Mouse (Mus musculus) liver, embryonic 16.5 days (tissue): ENCODE results near the gene Galk2. TPM values are rescaled to one million over a fixed set of nuclear protein-coding genes. Genes with fewer than 3 reads are reported as not detected.

Experiments used
- ATAC-seq: fragments of 200-750 bp; cut with Nextera tagmentation; 2 replicates; pipeline ENCODE4 v1.8.0; 2017; ENCODE audit warnings: low read depth, mild to moderate bottlenecking, moderate number of reproducible peaks, moderate library complexity
- H3K27ac ChIP-seq: fragments of 300-500 bp; sonication (generic); 2 replicates; pipeline ENCODE4 v1.5.1; 2014; ENCODE audit warnings: mild to moderate bottlenecking, low read length
- H3K27me3 ChIP-seq: fragments of 300-500 bp; sonication (generic); 2 replicates; pipeline ENCODE4 v1.6.1; 2014; ENCODE audit warnings: low read depth, low read length, mixed read lengths; ENCODE audit not compliant: control insufficient read depth, insufficient read depth
- H3K36me3 ChIP-seq: fragments of 300-500 bp; sonication (generic); 2 replicates; pipeline ENCODE4 v1.6.1; 2014; ENCODE audit warnings: mild to moderate bottlenecking; ENCODE audit not compliant: control insufficient read depth, insufficient read depth
- H3K4me1 ChIP-seq: fragments of 300-500 bp; sonication (generic); 2 replicates; pipeline ENCODE4 v1.6.1; 2014; ENCODE audit warnings: low read depth, low read length, mixed read lengths; ENCODE audit not compliant: control insufficient read depth
- H3K4me2 ChIP-seq: fragments of 300-500 bp; sonication (generic); 2 replicates; pipeline ENCODE4 v1.6.1; 2014; ENCODE audit warnings: low read depth, low read length, mixed read lengths
- H3K4me3 ChIP-seq: fragments of 300-500 bp; sonication (generic); 2 replicates; pipeline ENCODE4 v1.5.1; 2014; ENCODE audit warnings: low read depth, mild to moderate bottlenecking, low read length
- H3K9ac ChIP-seq: fragments of 300-500 bp; sonication (generic); 2 replicates; pipeline ENCODE4 v1.6.1; 2014; ENCODE audit warnings: low read depth, low read length
- H3K9me3 ChIP-seq: fragments of 300-500 bp; sonication (generic); replicated peaks from 2 replicates; pipeline ENCODE4 v1.6.1; 2016; ENCODE audit warnings: low read length; ENCODE audit not compliant: control insufficient read depth
- WGBS: fragments of 180-500 bp; shearing (Covaris S2); extraction: QIAGEN DNeasy Blood & Tissue Kit; methylation state at CpG from one replicate; pipeline ENCODE4 v1.1.7; 2014; ENCODE audit not compliant: insufficient replicate concordance; 5-methylcytosine and 5-hydroxymethylcytosine counted together
- polyA plus RNA-seq: library from polyadenylated mRNA; unstranded; fragments of >200 nt; fragmentation: Nextera tagmentation; extraction: Ambion mirVana; gene quantifications from 2 replicates; pipeline ENCODE4 v1.2.1, GENCODE M21; 2015

The Galk2 gene
- polyA plus RNA-seq, 1 experiment from 2014 or later: 9.4 TPM

DNA sequence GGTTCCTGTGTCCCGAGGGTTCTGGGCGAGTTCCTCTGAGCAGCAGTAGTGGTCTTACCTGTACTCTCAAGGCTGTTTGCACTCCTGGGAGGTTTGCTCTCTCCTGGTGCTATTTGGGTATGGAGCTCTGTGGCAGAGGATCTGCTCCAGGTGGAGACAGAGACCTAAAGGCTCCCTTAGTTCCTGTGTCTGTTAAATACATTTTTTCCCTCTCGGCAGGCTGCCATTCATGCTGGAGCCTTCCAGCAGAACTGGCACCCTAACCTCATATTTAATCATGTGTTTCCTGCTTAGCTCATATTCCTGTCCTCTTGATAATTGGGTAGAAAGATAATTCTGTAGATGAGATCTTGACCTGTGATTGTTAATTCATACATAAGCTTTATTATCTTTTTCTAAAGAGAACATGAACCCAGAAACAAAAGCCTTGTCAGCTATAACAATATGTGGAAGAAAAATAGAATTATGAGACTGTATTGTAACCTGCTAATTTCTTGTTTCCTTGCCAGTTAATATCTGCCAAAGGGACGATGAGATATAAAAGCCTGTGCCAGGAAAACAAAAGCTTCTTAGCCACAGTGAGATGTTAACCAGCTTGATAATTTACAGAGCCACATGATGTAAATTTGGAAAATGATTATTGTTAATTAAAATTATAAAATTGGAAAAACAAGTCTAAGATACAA lies 27.1 kb downstream of the Galk2 start:
- Histone ChIP-seq H3K9ac (no peak overlapping the region), H3K27ac (no peak overlapping the region), H3K4me1 (no peaks in the 10 kb centered on the region), H3K36me3 (no peaks in the 10 kb centered on the region), H3K4me2 (no peak overlapping the region), H3K4me3 (no peak overlapping the region), H3K27me3 (no peaks in the 10 kb centered on the region), H3K9me3 (no peaks in the 10 kb centered on the region)
- no peak for ATAC-seq
- 68% methylated on average over 4 of the region's 4 CpGs for WGBS

GRCm38 (mm10) chr2:125893096-125893495 lies 34.2 kb downstream of the Galk2 start:
- Histone ChIP-seq H3K27ac (no peak overlapping the region), H3K36me3 (no peaks in the 10 kb centered on the region), H3K27me3 (no peaks in the 10 kb centered on the region), H3K9me3 (no peaks in the 10 kb centered on the region), H3K9ac (no peak overlapping the region), H3K4me2 (no peak overlapping the region), H3K4me1 (no peaks in the 10 kb centered on the region), H3K4me3 (no peak overlapping the region)
- ATAC-seq: no peak
- WGBS: 42% methylated on average over 6 of the region's 6 CpGs

DNA sequence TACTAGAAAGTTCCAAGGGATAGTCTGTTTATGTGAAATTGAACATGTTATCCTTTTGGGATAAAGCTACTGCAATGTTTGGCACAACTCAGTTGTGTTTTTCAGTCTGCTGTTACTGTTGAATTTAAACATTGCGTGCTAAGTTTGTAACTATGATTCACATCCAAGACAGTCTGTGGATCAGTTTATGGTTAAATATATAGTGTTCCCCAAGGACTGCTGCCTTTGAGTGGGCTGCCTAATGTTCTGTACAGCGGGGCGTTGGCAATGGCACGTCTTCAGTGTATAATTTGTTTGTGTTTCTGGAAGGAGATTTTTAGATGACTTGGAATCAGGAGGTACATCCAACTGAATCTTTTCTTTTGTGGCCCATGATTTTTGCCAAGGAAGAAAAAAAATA lies 36.2 kb downstream of the Galk2 start:
- no peaks in the 10 kb centered on the region for H3K36me3 ChIP-seq
- H3K9me3 ChIP-seq: no peaks in the 10 kb centered on the region
- no peak for ATAC-seq
- WGBS: 83% methylated on average over 4 of the region's 4 CpGs
- H3K27ac ChIP-seq: no peak overlapping the region
- no peak overlapping the region for H3K4me3 ChIP-seq
- H3K4me2 ChIP-seq: no peak overlapping the region
- H3K27me3 ChIP-seq: no peaks in the 10 kb centered on the region
- peaks cover 2% of the 10 kb centered on the region for H3K4me1 ChIP-seq
- no peak overlapping the region for H3K9ac ChIP-seq

DNA sequence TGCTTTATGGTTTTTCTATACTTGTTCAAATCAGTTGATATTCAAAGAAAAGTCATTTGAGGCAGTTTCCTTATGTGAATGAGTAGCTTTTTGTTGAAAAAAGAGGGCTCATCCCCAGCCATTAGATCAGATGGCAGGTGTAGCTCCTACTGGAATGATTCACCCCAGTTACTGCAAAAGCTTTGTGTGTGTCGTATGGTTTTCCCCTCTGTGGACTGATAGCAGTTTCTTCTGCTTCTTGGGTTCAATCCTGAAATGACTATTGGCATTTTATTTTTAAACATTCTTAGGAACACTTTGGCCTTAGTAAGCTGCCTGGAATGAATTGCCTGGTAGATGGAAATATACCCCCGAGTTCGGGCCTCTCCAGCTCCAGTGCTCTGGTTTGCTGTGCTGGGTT lies 37.4 kb downstream of the Galk2 start:
- no peaks in the 10 kb centered on the region for H3K9me3 ChIP-seq
- peaks cover 13% of the 10 kb centered on the region for H3K4me1 ChIP-seq
- no peak for ATAC-seq
- no peaks in the 10 kb centered on the region for H3K27me3 ChIP-seq
- no peak overlapping the region for H3K9ac ChIP-seq
- no peak overlapping the region for H3K4me3 ChIP-seq
- H3K4me2 ChIP-seq: no peak overlapping the region
- no peak overlapping the region for H3K27ac ChIP-seq
- H3K36me3 ChIP-seq: no peaks in the 10 kb centered on the region
- WGBS: 71% methylated on average over 3 of the region's 3 CpGs

- Histone ChIP-seq H3K4me3 (no peak overlapping the region), H3K9me3 (no peaks in the 10 kb centered on the region), H3K27me3 (no peaks in the 10 kb centered on the region), H3K9ac (no peak overlapping the region), H3K36me3 (no peaks in the 10 kb centered on the region), H3K27ac (peak overlapping the region; percentile 79), H3K4me2 (peak overlapping the region; percentile 54), H3K4me1 (peaks cover 16% of the 10 kb centered on the region)
- 25% methylated on average over 6 of the region's 6 CpGs for WGBS
- ATAC-seq: peak; percentile 99
These were observed 42.0 kb downstream of the Galk2 start for GRCm38 (mm10) chr2:125900797-125901410.

DNA sequence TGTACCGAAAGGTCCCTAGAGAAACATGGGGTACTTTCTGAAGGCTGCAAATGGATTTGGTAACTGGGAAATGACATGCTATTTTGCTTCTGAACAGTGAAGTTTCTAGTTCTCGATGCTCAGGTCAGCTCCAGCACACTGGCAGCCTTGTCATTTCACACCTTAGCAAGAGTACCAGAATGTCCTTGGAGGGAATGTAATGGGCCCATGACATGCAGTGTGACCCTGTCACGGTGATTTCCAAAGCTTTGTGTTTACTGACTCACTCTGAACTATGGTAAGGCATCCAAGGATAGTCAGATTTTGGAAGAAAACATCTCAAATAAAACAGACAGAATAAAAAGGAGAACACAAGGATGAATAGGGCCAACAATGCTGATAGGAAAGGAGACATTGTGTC lies 42.5 kb downstream of the Galk2 start:
- H3K4me2 ChIP-seq: peak overlapping the region; percentile 54; the same call in 1 of the 2 replicates
- H3K36me3 ChIP-seq: no peaks in the 10 kb centered on the region
- WGBS: 71% methylated on average over 3 of the region's 3 CpGs
- no peak overlapping the region for H3K4me3 ChIP-seq
- no peaks in the 10 kb centered on the region for H3K27me3 ChIP-seq
- H3K9ac ChIP-seq: no peak overlapping the region
- peak overlapping the region; percentile 79 for H3K27ac ChIP-seq
- ATAC-seq: no peak
- no peaks in the 10 kb centered on the region for H3K9me3 ChIP-seq
- peaks cover 16% of the 10 kb centered on the region for H3K4me1 ChIP-seq

GRCm38 (mm10) chr2:125906407-125907066 lies 47.6 kb downstream of the Galk2 start:
- H3K27ac ChIP-seq: no peak overlapping the region
- no peak overlapping the region for H3K9ac ChIP-seq
- no peaks in the 10 kb centered on the region for H3K27me3 ChIP-seq
- WGBS: 72% methylated on average over 4 of the region's 4 CpGs
- no peak overlapping the region for H3K4me3 ChIP-seq
- no peak for ATAC-seq
- peaks cover 11% of the 10 kb centered on the region for H3K4me1 ChIP-seq
- no peak overlapping the region for H3K4me2 ChIP-seq
- no peaks in the 10 kb centered on the region for H3K9me3 ChIP-seq
- no peaks in the 10 kb centered on the region for H3K36me3 ChIP-seq

DNA sequence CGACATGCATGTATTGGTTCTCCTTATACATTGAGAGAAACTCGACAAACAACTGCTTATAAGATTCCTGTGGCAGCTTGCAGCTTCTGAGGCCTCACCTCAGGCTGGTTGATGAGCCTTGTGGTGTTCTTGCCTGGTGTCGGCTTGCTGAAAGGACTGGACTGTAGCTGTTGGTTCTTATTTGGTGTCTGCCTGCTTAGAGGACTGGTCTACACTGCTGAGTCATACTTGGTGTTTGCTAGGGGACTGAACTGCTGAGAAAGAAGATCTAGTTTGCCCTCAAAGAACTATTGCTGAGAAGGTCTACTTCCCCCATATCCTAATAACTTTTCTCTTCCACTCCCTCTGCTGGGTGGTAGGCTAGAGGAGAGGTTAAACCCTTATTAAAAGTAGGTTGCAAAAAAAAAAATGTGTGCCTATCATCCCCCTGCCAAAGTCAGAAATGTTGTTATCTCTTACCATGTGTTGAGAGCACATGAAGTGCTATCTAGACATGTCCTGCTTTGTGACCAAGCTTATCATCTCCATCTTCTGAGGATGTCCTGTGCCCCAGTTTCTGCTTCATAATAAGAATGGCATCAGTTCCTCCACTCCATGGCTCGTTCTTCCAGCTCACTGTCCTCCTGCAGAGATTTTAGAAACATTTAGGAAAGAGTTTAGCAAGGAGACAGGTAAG lies 48.8 kb downstream of the Galk2 start:
- Histone ChIP-seq H3K9me3 (no peaks in the 10 kb centered on the region), H3K4me3 (no peak overlapping the region), H3K4me1 (peaks cover 10% of the 10 kb centered on the region), H3K27ac (peak overlapping the region; percentile 72), H3K36me3 (no peaks in the 10 kb centered on the region), H3K9ac (no peak overlapping the region), H3K27me3 (no peaks in the 10 kb centered on the region), H3K4me2 (no peak overlapping the region)
- 56% methylated on average over 4 of the region's 4 CpGs for WGBS
- ATAC-seq: peak; percentile 75

- H3K36me3 ChIP-seq: no peaks in the 10 kb centered on the region
- 34% methylated on average over 1 of the region's 1 CpGs for WGBS
- H3K4me3 ChIP-seq: no peak overlapping the region
- H3K27ac ChIP-seq: no peak overlapping the region
- H3K4me2 ChIP-seq: no peak overlapping the region
- H3K27me3 ChIP-seq: no peaks in the 10 kb centered on the region
- H3K9me3 ChIP-seq: no peaks in the 10 kb centered on the region
- no peak overlapping the region for H3K9ac ChIP-seq
- no peak for ATAC-seq
- H3K4me1 ChIP-seq: no peaks in the 10 kb centered on the region
These were observed 55.3 kb downstream of the Galk2 start for GRCm38 (mm10) chr2:125914167-125914566.
